Mouse (Mus musculus) stomach, embryonic 14.5 days (tissue): ENCODE data around the gene Olfr178. TPM values are rescaled to one million over a fixed set of nuclear protein-coding genes. Genes with fewer than 3 reads are reported as not detected.

Source experiments
- polyA plus RNA-seq: library from polyadenylated mRNA; unstranded; fragments of >200 nt; fragmentation: Nextera tagmentation; extraction: Ambion mirVana; gene quantifications from 2 replicates; pipeline ENCODE4 v1.2.1, GENCODE M21; 2014

Gene Olfr178
- polyA plus RNA-seq, 1 experiment from 2014 or later, result not detected

Other genes with a start within 250 kb of the Olfr178 start
- gene Cpox, start 221.8 kb downstream of the Olfr178 start, polyA plus RNA-seq, result 24.4 and 28.1 TPM in 2 replicates
- 0.17 TPM in 1 of 2 replicates, not detected in the other for gene Gpr15, start 173.0 kb downstream of the Olfr178 start, polyA plus RNA-seq
- 128 and 131 TPM in 2 replicates for gene Cldnd1, start 164.2 kb downstream of the Olfr178 start, polyA plus RNA-seq
- not detected in 2 replicates for gene Olfr172, start 128.9 kb downstream of the Olfr178 start, polyA plus RNA-seq
- not detected in 2 replicates for gene Olfr173, start 91.8 kb downstream of the Olfr178 start, polyA plus RNA-seq
- gene Olfr175-ps1, start 65.3 kb downstream of the Olfr178 start, polyA plus RNA-seq, result not detected in 2 replicates
- gene Olfr177, start 17.3 kb downstream of the Olfr178 start, polyA plus RNA-seq, result not detected in 2 replicates
- not detected in 2 replicates for gene Olfr181, start 36.7 kb upstream of the Olfr178 start, polyA plus RNA-seq
- not detected in 2 replicates for gene Olfr180, start 37.3 kb upstream of the Olfr178 start, polyA plus RNA-seq
- gene Olfr183, start 103.3 kb upstream of the Olfr178 start, polyA plus RNA-seq, result not detected in 2 replicates
- 0.17 TPM in 1 of 2 replicates, not detected in the other for gene Olfr186, start 138.2 kb upstream of the Olfr178 start, polyA plus RNA-seq
- gene Olfr187, start 147.7 kb upstream of the Olfr178 start, polyA plus RNA-seq, result 0.43 and 0.53 TPM in 2 replicates
- not detected in 2 replicates for gene Olfr190, start 185.9 kb upstream of the Olfr178 start, polyA plus RNA-seq
- gene Olfr191, start 197.8 kb upstream of the Olfr178 start, polyA plus RNA-seq, result not detected in 2 replicates
- not detected in 2 replicates for gene Olfr193, start 219.8 kb upstream of the Olfr178 start, polyA plus RNA-seq
- not detected in 2 replicates for gene Olfr194, start 229.0 kb upstream of the Olfr178 start, polyA plus RNA-seq